ENCODE assay signal across 7 mouse cellular contexts in genomic region chr4:33261311-33261753, GRCm38 (mm10). TPM values are rescaled to one million over a fixed set of nuclear protein-coding genes. Genes with fewer than 3 reads are reported as not detected.
DNase-seq lines count a peak whose midpoint lies in the region; ATAC-seq lines count a peak whose summit lies in the region.

No protein-coding gene starts in this region.

- WGBS in heart, embryonic 13.5 days, result 12% methylated on average over 7 of the region's 7 CpGs

- peak overlapping the region; percentile 30 for H3K4me2 ChIP-seq in heart, embryonic 13.5 days

- peak; percentile 65; the same call in 1 of the 2 replicates for ATAC-seq in heart, embryonic 13.5 days (ENCODE audit: extremely low read depth, insufficient number of reproducible peaks, low FRiP score, low TSS enrichment)
- ATAC-seq in megakaryocyte, adult 5-6 weeks (ENCODE audit: poor library complexity, severe bottlenecking), result peak; percentile 74

- no peak overlapping the region for H3K4me3 ChIP-seq in heart, embryonic 13.5 days

- H3K9me3 ChIP-seq in heart, embryonic 13.5 days, result no peaks in the 10 kb centered on the region

- no peaks in the 10 kb centered on the region for H3K27me3 ChIP-seq in heart, embryonic 13.5 days (replicated peaks)

- peak overlapping the region; percentile 82 for H3K27ac ChIP-seq in heart, embryonic 13.5 days (replicated peaks)

- H3K4me1 ChIP-seq in heart, embryonic 13.5 days, result peaks cover 19% of the 10 kb centered on the region

- H3K36me3 ChIP-seq in heart, embryonic 13.5 days, result no peaks in the 10 kb centered on the region

- DNase-seq in CD4-positive, CD25-positive, alpha-beta regulatory T cell, adult 2 months (ENCODE audit: low read depth, low spot score), result peak; percentile 66
- peak; percentile 46 for DNase-seq in R1 (ENCODE audit: low read depth, low spot score)
- peak; percentile 94 to 97 for DNase-seq in cerebellum, postnatal 14 days
- peak; percentile 80 to 88 for DNase-seq in kidney, postnatal 4 days
- DNase-seq in urinary bladder, adult 2 months (ENCODE audit: low spot score), result peak; percentile 64

- H3K9ac ChIP-seq in heart, embryonic 13.5 days, result no peak overlapping the region

RNA-seq across cellular contexts. Expression of gene Pnrc1, which starts 28.6 kb away (rescaled TPM):
- polyA plus RNA-seq in heart, embryonic 13.5 days (2015; fragmentation: Nextera tagmentation; extraction: Ambion mirVana), result 72.8 and 80.0 TPM in 2 replicates
- total RNA-seq in megakaryocyte, adult 5-6 weeks (2015), result 152 and 164 TPM in 2 replicates
- total RNA-seq in megakaryocyte, adult 5-6 weeks (2017), result 116 and 130 TPM in 2 replicates
- 40.4 and 51.2 TPM in 2 replicates for polyA plus RNA-seq in urinary bladder, adult 2 months (2012; rRNA removed)

RNA-seq across cellular contexts. Expression of gene Rngtt, which starts 48.8 kb away (rescaled TPM):
- 14.9 and 15.9 TPM in 2 replicates for polyA plus RNA-seq in heart, embryonic 13.5 days (2015; fragmentation: Nextera tagmentation; extraction: Ambion mirVana)
- total RNA-seq in megakaryocyte, adult 5-6 weeks (2015), result 20.2 and 26.4 TPM in 2 replicates
- total RNA-seq in megakaryocyte, adult 5-6 weeks (2017), result 29.9 and 37.1 TPM in 2 replicates
- 4.8 and 6.1 TPM in 2 replicates for polyA plus RNA-seq in urinary bladder, adult 2 months (2012; rRNA removed)

RNA-seq across cellular contexts. Expression of gene Srsf12, which starts 52.5 kb away (rescaled TPM):
- 2.7 and 2.9 TPM in 2 replicates for polyA plus RNA-seq in heart, embryonic 13.5 days (2015; fragmentation: Nextera tagmentation; extraction: Ambion mirVana)
- total RNA-seq in megakaryocyte, adult 5-6 weeks (2015), result 0.18 TPM in 1 of 2 replicates, not detected in the other
- total RNA-seq in megakaryocyte, adult 5-6 weeks (2017), result not detected in 2 replicates
- polyA plus RNA-seq in urinary bladder, adult 2 months (2012; rRNA removed), result 0.04 and 0.18 TPM in 2 replicates
